Mouse (Mus musculus) liver, adult (tissue): ENCODE results near the gene Mrps34.
A peak's percentile ranks its signal among the peaks of the same experiment; 100 is the strongest.

Source experiments
- GATA4 ChIP-seq: IDR thresholded peaks from 2 replicates; pipeline ENCODE4 v1.6.1; 2014; ENCODE audit warnings: mild to moderate bottlenecking, low read length; ENCODE audit not compliant: insufficient replicate concordance

Mrps34 gene

GRCm38 (mm10) chr17:24894995-24895547 is at the start of gene Mrps34, which contains the start of gene Eme2:
Mrps34 (plus strand) TSS chr17:24895116.
Eme2 (minus strand) TSS chr17:24895087.
- no peak; the same call in 1 of the 2 replicates for TF ChIP-seq GATA4

GRCm38 (mm10) chr17:24847386-24847785 is 47.5 kb upstream of the Mrps34 start:
- peak; percentile 75; the same call in 1 of the 2 replicates for TF ChIP-seq GATA4

- TF ChIP-seq GATA4, result no peak
Observed at GRCm38 (mm10) chr17:24848600-24849031, 46.3 kb upstream of the Mrps34 start.

- no peak for TF ChIP-seq GATA4
Observed at GRCm38 (mm10) chr17:24849733-24850064, 45.2 kb upstream of the Mrps34 start.

- TF ChIP-seq GATA4, result peak; percentile 63; the same call in 1 of the 2 replicates
Observed at GRCm38 (mm10) chr17:24850065-24850772, 44.7 kb upstream of the Mrps34 start, which contains the start of gene Fahd1. Fahd1 (minus strand) TSS chr17:24850364.

GRCm38 (mm10) chr17:24850773-24851127 is 44.2 kb upstream of the Mrps34 start:
- TF ChIP-seq GATA4, result no peak

- TF ChIP-seq GATA4, result no peak
Observed at GRCm38 (mm10) chr17:24851381-24852125, 43.4 kb upstream of the Mrps34 start.

GRCm38 (mm10) chr17:24855838-24856464 is 39.0 kb upstream of the Mrps34 start:
- no peak for TF ChIP-seq GATA4

- TF ChIP-seq GATA4, result no peak
Observed at GRCm38 (mm10) chr17:24856589-24856988, 38.3 kb upstream of the Mrps34 start.

GRCm38 (mm10) chr17:24857831-24858470 is 37.0 kb upstream of the Mrps34 start:
- TF ChIP-seq GATA4, result no peak

GRCm38 (mm10) chr17:24858967-24859366 is 35.9 kb upstream of the Mrps34 start:
- no peak for TF ChIP-seq GATA4

GRCm38 (mm10) chr17:24860076-24860475 is 34.8 kb upstream of the Mrps34 start:
- no peak for TF ChIP-seq GATA4

- TF ChIP-seq GATA4, result no peak
Observed at GRCm38 (mm10) chr17:24861785-24862184, 33.1 kb upstream of the Mrps34 start.

- TF ChIP-seq GATA4, result no peak
Observed at GRCm38 (mm10) chr17:24865776-24866175, 29.1 kb upstream of the Mrps34 start, which contains the start of gene Igfals. Igfals (plus strand) TSS chr17:24865997.

- no peak for TF ChIP-seq GATA4
Observed at GRCm38 (mm10) chr17:24867914-24868313, 27.0 kb upstream of the Mrps34 start.
